Mouse (Mus musculus): ENCODE measurements at regions not wholly inside any gene's neighbourhood (a gene's known extent, or its start where the extent isn't known, plus 50 kb on each side); places are given as distances from the start of the nearest gene placed in this dataset.

- no peak for TF ChIP-seq CTCF (IDR thresholded peaks at IDR 0.05; ENCODE audit: borderline replicate concordance, insufficient read depth, low read depth, low read length)
- TF ChIP-seq POLR2A (IDR thresholded peaks at IDR 0.05; ENCODE audit: borderline replicate concordance, insufficient read depth, low read length): no peak
Observed at GRCm38 (mm10) chr12:95466502-95467490, 225.2 kb upstream of the Flrt2 start.
